Mouse (Mus musculus): ENCODE measurements around the gene Gast. TPM values are rescaled to one million over a fixed set of nuclear protein-coding genes. Genes with fewer than 3 reads are reported as not detected.

The Gast gene
- polyA plus RNA-seq, 1 experiment from 2014 or later = not detected

Other genes with a start within 250 kb of the Gast start
- not detected in 2 replicates for gene Krt32, start 246.2 kb upstream of the Gast start, polyA plus RNA-seq (2015; fragmentation: Nextera tagmentation; extraction: Ambion mirVana)
- not detected in 2 replicates for gene Krt35, start 238.2 kb upstream of the Gast start, polyA plus RNA-seq (2015; fragmentation: Nextera tagmentation; extraction: Ambion mirVana)
- gene Krt36, start 228.8 kb upstream of the Gast start, polyA plus RNA-seq (2015; fragmentation: Nextera tagmentation; extraction: Ambion mirVana) = 0.86 and 1.2 TPM in 2 replicates
- 0.51 and 0.57 TPM in 2 replicates for gene Krt13, start 212.8 kb upstream of the Gast start, polyA plus RNA-seq (2015; fragmentation: Nextera tagmentation; extraction: Ambion mirVana)
- gene Krt15, start 198.5 kb upstream of the Gast start, polyA plus RNA-seq (2015; fragmentation: Nextera tagmentation; extraction: Ambion mirVana) = 5.0 and 14.8 TPM in 2 replicates
- 69.7 and 75.3 TPM in 2 replicates for gene Krt19, start 185.7 kb upstream of the Gast start, polyA plus RNA-seq (2015; fragmentation: Nextera tagmentation; extraction: Ambion mirVana)
- gene Krt9, start 141.2 kb upstream of the Gast start, polyA plus RNA-seq (2015; fragmentation: Nextera tagmentation; extraction: Ambion mirVana) = not detected in 2 replicates
- 4.9 and 5.8 TPM in 2 replicates for gene Krt14, start 126.9 kb upstream of the Gast start, polyA plus RNA-seq (2015; fragmentation: Nextera tagmentation; extraction: Ambion mirVana)
- gene Krt16, start 85.5 kb upstream of the Gast start, polyA plus RNA-seq (2015; fragmentation: Nextera tagmentation; extraction: Ambion mirVana) = 0.55 TPM in 1 of 2 replicates, not detected in the other
- gene Krt17, start 73.4 kb upstream of the Gast start, polyA plus RNA-seq (2015; fragmentation: Nextera tagmentation; extraction: Ambion mirVana) = 0.51 and 2.4 TPM in 2 replicates
- gene Krt42, start 64.5 kb upstream of the Gast start, polyA plus RNA-seq (2015; fragmentation: Nextera tagmentation; extraction: Ambion mirVana) = not detected in 2 replicates
- gene Eif1, start 14.5 kb upstream of the Gast start, polyA plus RNA-seq (2015; fragmentation: Nextera tagmentation; extraction: Ambion mirVana) = 1,620 and 1,743 TPM in 2 replicates
- 15.0 and 19.6 TPM in 2 replicates for gene Hap1, start 21.7 kb downstream of the Gast start, polyA plus RNA-seq (2015; fragmentation: Nextera tagmentation; extraction: Ambion mirVana)
- gene Jup, start 63.4 kb downstream of the Gast start, polyA plus RNA-seq (2015; fragmentation: Nextera tagmentation; extraction: Ambion mirVana) = 107 and 121 TPM in 2 replicates
- 59.0 and 67.2 TPM in 2 replicates for gene P3h4, start 80.4 kb downstream of the Gast start, polyA plus RNA-seq (2015; fragmentation: Nextera tagmentation; extraction: Ambion mirVana)
- 130 and 139 TPM in 2 replicates for gene Fkbp10, start 81.3 kb downstream of the Gast start, polyA plus RNA-seq (2015; fragmentation: Nextera tagmentation; extraction: Ambion mirVana)
- 119 and 121 TPM in 2 replicates for gene Nt5c3b, start 107.4 kb downstream of the Gast start, polyA plus RNA-seq (2015; fragmentation: Nextera tagmentation; extraction: Ambion mirVana)
- gene Klhl10, start 107.5 kb downstream of the Gast start, polyA plus RNA-seq (2015; fragmentation: Nextera tagmentation; extraction: Ambion mirVana) = 0.44 and 0.54 TPM in 2 replicates
- 8.4 and 10.0 TPM in 2 replicates for gene Klhl11, start 138.3 kb downstream of the Gast start, polyA plus RNA-seq (2015; fragmentation: Nextera tagmentation; extraction: Ambion mirVana)
- gene Acly, start 193.6 kb downstream of the Gast start, polyA plus RNA-seq (2015; fragmentation: Nextera tagmentation; extraction: Ambion mirVana) = 151 and 175 TPM in 2 replicates
- gene Ttc25, start 211.2 kb downstream of the Gast start, polyA plus RNA-seq (2015; fragmentation: Nextera tagmentation; extraction: Ambion mirVana) = 0.99 and 1.1 TPM in 2 replicates
- gene Cnp, start 240.5 kb downstream of the Gast start, polyA plus RNA-seq (2015; fragmentation: Nextera tagmentation; extraction: Ambion mirVana) = 25.3 and 29.6 TPM in 2 replicates